Mouse (Mus musculus) stomach, embryonic 14.5 days (tissue): ENCODE measurements around the gene Adra1d. TPM values are rescaled to one million over a fixed set of nuclear protein-coding genes. Genes with fewer than 3 reads are reported as not detected.

Experiments used
- ATAC-seq: fragments of 200-750 bp; cut with Nextera tagmentation; 2 replicates; pipeline ENCODE4 v1.8.0; 2017; ENCODE audit warnings: low read depth, moderate TSS enrichment; ENCODE audit not compliant: insufficient number of reproducible peaks, insufficient read depth, low FRiP score
- H3K27ac ChIP-seq: fragments of 300-500 bp; sonication (generic); 2 replicates; pipeline ENCODE4 v1.5.1; 2014; ENCODE audit warnings: mild to moderate bottlenecking, low read length, moderate library complexity, mixed read lengths
- H3K27me3 ChIP-seq: fragments of 300-500 bp; sonication (generic); 2 replicates; pipeline ENCODE4 v1.6.1; 2014; ENCODE audit warnings: low read length, control low read depth, mixed read lengths; ENCODE audit not compliant: control insufficient read depth, insufficient read depth
- H3K36me3 ChIP-seq: fragments of 300-500 bp; sonication (generic); 2 replicates; pipeline ENCODE4 v1.6.1; 2014; ENCODE audit warnings: mild to moderate bottlenecking, control low read depth, low read length, moderate library complexity, mixed read lengths; ENCODE audit not compliant: control insufficient read depth, insufficient read depth
- H3K4me1 ChIP-seq: fragments of 300-500 bp; sonication (generic); 2 replicates; pipeline ENCODE4 v1.6.1; 2014; ENCODE audit warnings: low read length, control low read depth, mixed read lengths; ENCODE audit not compliant: control insufficient read depth, insufficient read depth
- H3K4me2 ChIP-seq: fragments of 300-500 bp; sonication (generic); replicated peaks from 2 replicates; pipeline ENCODE4 v1.6.1; 2014; ENCODE audit warnings: low read depth, low read length, control low read depth
- H3K4me3 ChIP-seq: fragments of 300-500 bp; sonication (generic); 2 replicates; pipeline ENCODE4 v1.5.1; 2014; ENCODE audit warnings: low read depth, low read length, control low read depth
- H3K9ac ChIP-seq: fragments of 300-500 bp; sonication (generic); replicated peaks from 2 replicates; pipeline ENCODE4 v1.6.1; 2014; ENCODE audit warnings: low read depth, mild to moderate bottlenecking, control low read depth, low read length, moderate library complexity, mixed read lengths
- H3K9me3 ChIP-seq: fragments of 300-500 bp; sonication (generic); 2 replicates; pipeline ENCODE4 v1.6.1; 2016; ENCODE audit warnings: low read depth, low read length, control low read depth; ENCODE audit not compliant: control insufficient read depth
- WGBS: fragments of 180-500 bp; shearing (Covaris S2); extraction: QIAGEN DNeasy Blood & Tissue Kit; methylation state at CpG from one replicate; pipeline ENCODE4 v1.1.7; 2014; 5-methylcytosine and 5-hydroxymethylcytosine counted together
- polyA plus RNA-seq: library from polyadenylated mRNA; unstranded; fragments of >200 nt; fragmentation: Nextera tagmentation; extraction: Ambion mirVana; gene quantifications from 2 replicates; pipeline ENCODE4 v1.2.1, GENCODE M21; 2014

The Adra1d gene
- polyA plus RNA-seq, 1 experiment from 2014 or later: 0.22 TPM

- H3K36me3 ChIP-seq: no peaks in the 10 kb centered on the region
- H3K4me2 ChIP-seq: peak overlapping the region; percentile 74
- no peaks in the 10 kb centered on the region for H3K9me3 ChIP-seq
- H3K27ac ChIP-seq: no peak overlapping the region
- H3K4me1 ChIP-seq: peaks cover 4% of the 10 kb centered on the region; the same call in 1 of the 2 replicates
- H3K4me3 ChIP-seq: peak overlapping the region; percentile 41
- WGBS: 3% methylated on average over 27 of the region's 27 CpGs
- H3K27me3 ChIP-seq: peaks cover 24% of the 10 kb centered on the region
- H3K9ac ChIP-seq: 0 out of 2 replicates have a peak overlapping the region, but pooled peaks have one; percentile 14
- ATAC-seq: no peak
Measured at GRCm38 (mm10) chr2:131546308-131546700, 15.8 kb downstream of the Adra1d start.

DNA sequence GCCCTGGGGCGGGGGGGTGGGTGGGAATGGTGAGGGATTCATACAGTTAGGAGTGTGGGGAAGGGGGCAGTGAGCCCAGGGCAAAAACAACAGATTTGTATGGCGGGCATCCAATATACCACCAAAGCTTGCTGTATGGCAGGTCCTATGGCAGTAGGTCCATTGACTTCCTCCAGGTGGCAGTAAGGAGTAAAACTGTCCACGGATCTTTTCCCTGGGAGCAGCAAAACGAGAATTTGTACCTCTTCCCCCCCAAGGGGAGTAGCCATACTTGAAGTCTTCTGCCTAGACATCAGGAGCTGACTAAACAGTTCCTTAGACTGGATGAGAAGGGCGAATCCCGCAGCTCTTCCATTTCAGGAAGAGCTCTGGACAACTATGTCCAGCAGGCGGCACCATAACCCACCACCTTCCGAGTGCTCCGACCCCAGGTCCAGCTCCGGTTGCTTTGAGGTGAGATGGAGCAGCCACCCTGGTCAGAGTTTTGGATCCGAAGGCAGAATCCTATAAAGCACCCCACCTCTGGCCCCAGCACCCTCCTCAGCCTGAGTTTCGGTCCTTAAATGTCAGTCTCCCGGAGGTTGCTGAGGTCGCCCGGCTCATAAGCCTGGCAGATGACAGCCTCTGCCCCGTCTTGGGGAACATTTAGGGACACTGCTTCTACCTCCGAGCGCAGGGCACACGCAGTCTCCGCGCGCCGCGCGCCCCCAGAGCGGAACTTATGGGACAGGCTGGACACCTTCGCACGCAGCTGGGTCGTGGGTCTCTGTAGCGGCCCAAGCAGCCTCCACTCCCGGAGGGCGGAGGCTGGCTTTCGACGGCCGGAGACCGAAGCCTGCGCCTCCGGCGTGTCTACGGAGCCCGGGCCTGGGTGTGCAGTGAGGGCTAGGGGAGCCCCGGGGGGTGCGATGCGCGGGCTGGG, 16.4 kb downstream of the Adra1d start:
- ATAC-seq: peak; percentile 50; the same call in 1 of the 2 replicates
- Histone ChIP-seq H3K9me3 (no peaks in the 10 kb centered on the region), H3K27ac (no peak overlapping the region), H3K27me3 (peaks cover 24% of the 10 kb centered on the region), H3K4me3 (peak overlapping the region; percentile 41), H3K4me2 (peak overlapping the region; percentile 74), H3K9ac (0 out of 2 replicates have a peak overlapping the region, but pooled peaks have one; percentile 14), H3K4me1 (peaks cover 4% of the 10 kb centered on the region; the same call in 1 of the 2 replicates), H3K36me3 (no peaks in the 10 kb centered on the region)
- WGBS: 3% methylated on average over 45 of the region's 45 CpGs

DNA sequence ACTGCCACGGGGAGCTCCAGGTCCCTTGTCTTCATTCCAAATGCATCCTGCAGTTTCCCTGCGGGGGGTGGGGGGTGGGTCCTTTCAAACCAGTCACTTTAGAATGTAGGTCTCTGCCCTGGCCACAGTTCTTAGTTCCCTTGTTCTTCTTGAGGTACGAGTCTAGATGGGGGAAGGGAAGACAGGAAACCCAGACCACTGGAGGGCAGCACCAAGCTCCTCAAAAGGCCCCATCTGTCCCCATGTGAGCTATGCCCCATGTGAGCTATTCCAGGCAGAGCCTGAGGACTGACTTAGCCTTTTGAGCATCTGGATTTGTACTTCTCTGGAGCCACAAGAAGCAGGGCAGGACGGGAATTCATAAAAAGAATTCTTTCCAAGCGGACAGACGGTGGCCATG, 19.6 kb downstream of the Adra1d start:
- H3K4me2 ChIP-seq: no peak overlapping the region

GRCm38 (mm10) chr2:131541686-131542085, 20.4 kb downstream of the Adra1d start:
- Histone ChIP-seq H3K9ac (no peak overlapping the region), H3K9me3 (no peaks in the 10 kb centered on the region), H3K36me3 (no peaks in the 10 kb centered on the region), H3K27ac (no peak overlapping the region), H3K4me1 (peaks cover 4% of the 10 kb centered on the region; the same call in 1 of the 2 replicates), H3K27me3 (0 out of 2 replicates have a peak, but pooled peaks cover 6% of the 10 kb centered on the region), H3K4me3 (no peak overlapping the region), H3K4me2 (no peak overlapping the region)
- ATAC-seq: no peak
- 83% methylated on average over 4 of the region's 4 CpGs for WGBS

More for the DNA sequence above, 19.6 kb downstream of the Adra1d start:
- Histone ChIP-seq H3K27me3 (peaks cover 14% of the 10 kb centered on the region; the same call in 1 of the 2 replicates), H3K9ac (no peak overlapping the region), H3K36me3 (no peaks in the 10 kb centered on the region), H3K4me1 (peaks cover 4% of the 10 kb centered on the region; the same call in 1 of the 2 replicates), H3K4me3 (no peak overlapping the region), H3K27ac (no peak overlapping the region), H3K9me3 (no peaks in the 10 kb centered on the region)
- 41% methylated on average over 6 of the region's 6 CpGs for WGBS
- ATAC-seq: no peak

- Histone ChIP-seq H3K9ac (no peak overlapping the region), H3K27ac (no peak overlapping the region), H3K4me3 (no peak overlapping the region), H3K9me3 (no peaks in the 10 kb centered on the region), H3K27me3 (no peaks in the 10 kb centered on the region), H3K4me2 (no peak overlapping the region), H3K36me3 (no peaks in the 10 kb centered on the region), H3K4me1 (no peaks in the 10 kb centered on the region)
- WGBS: 84% methylated on average over 6 of the region's 6 CpGs
- ATAC-seq: no peak
Measured at GRCm38 (mm10) chr2:131539780-131540179, 22.3 kb downstream of the Adra1d start.

DNA sequence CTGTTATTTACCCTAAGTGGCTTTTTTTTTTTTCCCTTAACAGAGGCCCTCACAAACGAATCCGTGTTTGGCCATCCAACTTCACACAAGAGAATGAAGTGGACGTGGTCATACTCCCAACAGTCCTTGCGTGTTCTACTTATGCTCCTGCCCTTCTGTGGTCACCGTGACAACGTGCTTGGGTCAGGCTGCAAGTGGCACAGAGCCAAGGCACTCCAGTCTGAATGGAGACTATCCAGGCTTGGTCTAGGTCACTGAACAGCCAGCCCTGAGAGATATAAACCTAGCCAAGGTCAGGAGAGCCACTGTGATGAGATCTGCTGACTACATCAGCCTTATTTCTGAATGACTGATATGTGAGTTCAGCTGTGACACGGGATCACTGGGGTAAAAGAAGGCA, 23.7 kb downstream of the Adra1d start:
- no peaks in the 10 kb centered on the region for H3K27me3 ChIP-seq
- no peak overlapping the region for H3K4me2 ChIP-seq
- H3K4me3 ChIP-seq: no peak overlapping the region
- H3K9ac ChIP-seq: no peak overlapping the region
- H3K9me3 ChIP-seq: no peaks in the 10 kb centered on the region
- no peaks in the 10 kb centered on the region for H3K36me3 ChIP-seq
- 61% methylated on average over 7 of the region's 7 CpGs for WGBS
- no peaks in the 10 kb centered on the region for H3K4me1 ChIP-seq
- ATAC-seq: no peak
- no peak overlapping the region for H3K27ac ChIP-seq

GRCm38 (mm10) chr2:131535168-131535567, 26.9 kb downstream of the Adra1d start:
- WGBS: 91% methylated on average over 5 of the region's 5 CpGs
- ATAC-seq: no peak

GRCm38 (mm10) chr2:131531271-131531670, 30.8 kb downstream of the Adra1d start:
- H3K27me3 ChIP-seq: no peaks in the 10 kb centered on the region
- no peaks in the 10 kb centered on the region for H3K9me3 ChIP-seq
- no peak overlapping the region for H3K4me3 ChIP-seq
- WGBS: 85% methylated on average over 7 of the region's 7 CpGs
- no peak for ATAC-seq
- no peaks in the 10 kb centered on the region for H3K36me3 ChIP-seq
- H3K4me2 ChIP-seq: no peak overlapping the region
- H3K4me1 ChIP-seq: no peaks in the 10 kb centered on the region
- no peak overlapping the region for H3K27ac ChIP-seq
- H3K9ac ChIP-seq: no peak overlapping the region

More at GRCm38 (mm10) chr2:131535168-131535567, 26.9 kb downstream of the Adra1d start:
- no peaks in the 10 kb centered on the region for H3K27me3 ChIP-seq
- H3K27ac ChIP-seq: no peak overlapping the region
- no peaks in the 10 kb centered on the region for H3K4me1 ChIP-seq
- H3K4me3 ChIP-seq: no peak overlapping the region
- H3K9me3 ChIP-seq: no peaks in the 10 kb centered on the region
- no peak overlapping the region for H3K9ac ChIP-seq
- no peak overlapping the region for H3K4me2 ChIP-seq
- no peaks in the 10 kb centered on the region for H3K36me3 ChIP-seq
